ENCODE assay signal across 22 mouse cellular contexts in genomic region chr3:11034995-11035769, GRCm38 (mm10).
A peak's percentile ranks its signal among the peaks of the same experiment; 100 is the strongest.
DNase-seq lines count a peak whose midpoint lies in the region; ATAC-seq and TF ChIP-seq lines count a peak whose summit lies in the region.
"Had no signal": no experiment of that assay in that cellular context is flagged by ENCODE, and none has a peak within 500 bp of the region (broad histone marks: within the 10 kb centered on the region; RNA-seq: fewer than 3 reads in every experiment).

No protein-coding gene starts in this region.

- no peaks in the 10 kb centered on the region for H3K9me3 ChIP-seq in G1E (replicated peaks)
- no peaks in the 10 kb centered on the region for H3K9me3 ChIP-seq in liver, postnatal 0 days (ENCODE audit: low read length)
- H3K9me3 ChIP-seq: embryonic facial prominence, embryonic 12.5 days; forebrain, embryonic 15.5 days; heart, embryonic 15.5 days; hindbrain, embryonic 15.5 days had no signal

- no peak overlapping the region for H3K9ac ChIP-seq in liver, postnatal 0 days (replicated peaks)
- H3K9ac ChIP-seq: embryonic facial prominence, embryonic 12.5 days; forebrain, embryonic 15.5 days; heart, embryonic 15.5 days; hindbrain, embryonic 15.5 days had no signal

- no peaks in the 10 kb centered on the region for H3K36me3 ChIP-seq in G1E (replicated peaks)
- H3K36me3 ChIP-seq in liver, postnatal 0 days (replicated peaks; ENCODE audit: insufficient read depth, low read length), result no peaks in the 10 kb centered on the region
- H3K36me3 ChIP-seq: embryonic facial prominence, embryonic 12.5 days; forebrain, embryonic 15.5 days; heart, embryonic 15.5 days; hindbrain, embryonic 15.5 days had no signal

- H3K27me3 ChIP-seq in G1E (ENCODE audit: insufficient read depth, low read length), result no peaks in the 10 kb centered on the region
- H3K27me3 ChIP-seq in liver, postnatal 0 days (ENCODE audit: insufficient read depth, low read length), result no peaks in the 10 kb centered on the region
- H3K27me3 ChIP-seq: embryonic facial prominence, embryonic 12.5 days; forebrain, embryonic 15.5 days; heart, embryonic 15.5 days; hindbrain, embryonic 15.5 days had no signal

- no peak overlapping the region for H3K27ac ChIP-seq in liver, postnatal 0 days (ENCODE audit: low read depth)
- H3K27ac ChIP-seq: embryonic facial prominence, embryonic 12.5 days; forebrain, embryonic 15.5 days; heart, adult 2 months; heart, embryonic 15.5 days; hindbrain, embryonic 15.5 days had no signal

- no peak for TF ChIP-seq EP300 in liver, postnatal 0 days (IDR thresholded peaks at IDR 0.05; ENCODE audit: low read depth)

- no peak overlapping the region for H3K4me3 ChIP-seq in G1E (ENCODE audit: low read depth, low read length)
- no peak overlapping the region for H3K4me3 ChIP-seq in liver, postnatal 0 days (ENCODE audit: low read depth, low read length)
- H3K4me3 ChIP-seq: embryonic facial prominence, embryonic 12.5 days; forebrain, embryonic 15.5 days; heart, adult 2 months; heart, embryonic 15.5 days; hindbrain, embryonic 15.5 days had no signal

- DNase-seq in 416B (ENCODE audit: low read depth), result peak; percentile 5
- DNase-seq in G1E (ENCODE audit: low spot score), result no peak
- DNase-seq in c-Kit-positive CD71-negative TER-119-negative erythroid progenitor cells, embryonic 14.5 days (ENCODE audit: low read depth), result peak; percentile 1
- DNase-seq in urinary bladder, postnatal 25 days (ENCODE audit: low spot score), result no peak
- DNase-seq in liver, postnatal 0 days, result no peak
- DNase-seq in right cerebral cortex, postnatal 10 days (ENCODE audit: low spot score in 2 of 2), result no peak
- DNase-seq: adrenal gland, adult 2 months; adrenal gland, postnatal 25 days; B cell, adult 2 months; cerebellum, adult 11 months; cerebellum, adult 8-10 months; cerebellum, postnatal 14 days; gastrocnemius, postnatal 14 days; heart, adult 2 months; heart, postnatal 14 days had no signal

- no peak for TF ChIP-seq CTCF in G1E (IDR thresholded peaks at IDR 0.05; ENCODE audit: low read depth, low read length)
- TF ChIP-seq CTCF in liver, postnatal 0 days (IDR thresholded peaks at IDR 0.05; ENCODE audit: low read depth), result no peak

- no peaks in the 10 kb centered on the region for H3K4me1 ChIP-seq in G1E (ENCODE audit: insufficient read depth, low read depth, low read length)
- no peaks in the 10 kb centered on the region for H3K4me1 ChIP-seq in liver, postnatal 0 days (ENCODE audit: insufficient read depth)
- H3K4me1 ChIP-seq: embryonic facial prominence, embryonic 12.5 days; forebrain, embryonic 15.5 days; heart, embryonic 15.5 days; hindbrain, embryonic 15.5 days had no signal

- 68% methylated on average over 7 of the region's 7 CpGs for WGBS in liver, postnatal 0 days (ENCODE audit: insufficient replicate concordance)

- peak; percentile 73; the same call in 1 of the 2 replicates for ATAC-seq in G1E (ENCODE audit: extremely low read depth, insufficient number of reproducible peaks, low FRiP score, poor library complexity, severe bottlenecking)
- ATAC-seq in megakaryocyte-erythroid progenitor cell, adult 5-6 weeks (replicated peaks; ENCODE audit: low FRiP score, low TSS enrichment, poor library complexity, severe bottlenecking), result peak; percentile 88
- ATAC-seq in liver, postnatal 0 days, result no peak
- ATAC-seq: CD4-positive, CD25-positive, alpha-beta regulatory T cell, adult 4 months; forebrain, embryonic 15.5 days had no signal

- H3K4me2 ChIP-seq in liver, postnatal 0 days (ENCODE audit: low read depth, low read length), result no peak overlapping the region
- H3K4me2 ChIP-seq: embryonic facial prominence, embryonic 12.5 days; forebrain, embryonic 15.5 days; heart, embryonic 11.5 days; heart, embryonic 15.5 days; hindbrain, embryonic 15.5 days had no signal

Comparison
In these comparisons a context has a peak if more than half of its experiments do, and no peak if none do; other contexts are left out.
1. DNase-seq: peak in 416B (single experiment) and c-Kit-positive CD71-negative TER-119-negative erythroid progenitor cells, embryonic 14.5 days (single experiment); none in G1E (single experiment), urinary bladder, postnatal 25 days (single experiment), liver, postnatal 0 days (single experiment) and right cerebral cortex, postnatal 10 days (0 of 2).